Mouse (Mus musculus): ENCODE results near the gene Izumo1r. TPM values are rescaled to one million over a fixed set of nuclear protein-coding genes. Genes with fewer than 3 reads are reported as not detected.

Gene Izumo1r
- polyA plus RNA-seq, 1 experiment from 2014 or later = not detected

Other genes with a start within 250 kb of the Izumo1r start
- 0.34 and 0.66 TPM in 2 replicates for gene Piwil4, start 163.2 kb downstream of the Izumo1r start, polyA plus RNA-seq (2015; fragmentation: Nextera tagmentation; extraction: Ambion mirVana)
- gene Fut4, start 151.6 kb downstream of the Izumo1r start, polyA plus RNA-seq (2015; fragmentation: Nextera tagmentation; extraction: Ambion mirVana) = 2.1 and 2.2 TPM in 2 replicates
- gene 1700012B09Rik, start 132.9 kb downstream of the Izumo1r start, polyA plus RNA-seq (2015; fragmentation: Nextera tagmentation; extraction: Ambion mirVana) = 3.7 and 4.7 TPM in 2 replicates
- gene Mre11a, start 119.3 kb downstream of the Izumo1r start, polyA plus RNA-seq (2015; fragmentation: Nextera tagmentation; extraction: Ambion mirVana) = 11.3 and 11.5 TPM in 2 replicates
- gene Ankrd49, start 119.1 kb downstream of the Izumo1r start, polyA plus RNA-seq (2015; fragmentation: Nextera tagmentation; extraction: Ambion mirVana) = 26.6 and 29.3 TPM in 2 replicates
- gene Gpr83, start 43.7 kb downstream of the Izumo1r start, polyA plus RNA-seq (2015; fragmentation: Nextera tagmentation; extraction: Ambion mirVana) = 3.1 and 3.3 TPM in 2 replicates
- 207 and 233 TPM in 2 replicates for gene Panx1, start 141.5 kb upstream of the Izumo1r start, polyA plus RNA-seq (2015; fragmentation: Nextera tagmentation; extraction: Ambion mirVana)
- not detected in 2 replicates for gene Hephl1, start 208.2 kb upstream of the Izumo1r start, polyA plus RNA-seq (2015; fragmentation: Nextera tagmentation; extraction: Ambion mirVana)